In the genomic region with DNA sequence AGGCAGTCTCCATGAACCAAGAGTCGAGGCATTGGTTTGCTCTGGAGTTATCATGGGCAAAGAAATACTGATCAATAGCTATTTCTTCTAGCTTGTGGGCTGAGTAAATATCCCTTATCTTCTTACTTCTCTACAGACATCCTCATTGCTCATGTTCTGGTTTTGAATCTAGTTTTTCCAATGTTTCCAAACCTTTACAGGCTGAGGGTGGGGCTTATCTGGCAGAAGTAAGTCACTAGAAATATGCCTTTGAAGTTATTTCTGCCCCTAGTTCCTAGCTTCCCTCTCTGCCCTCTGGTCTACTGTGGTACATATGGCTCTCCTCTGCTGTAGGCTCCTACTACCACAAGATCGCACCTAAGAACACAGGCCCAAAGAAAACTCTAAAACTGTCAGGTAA, we compare ENCODE assay signal across 22 mouse cellular contexts. TPM values are rescaled to one million over a fixed set of nuclear protein-coding genes. Genes with fewer than 3 reads are reported as not detected.
DNase-seq lines count a peak whose midpoint lies in the region; ATAC-seq and TF ChIP-seq lines count a peak whose summit lies in the region.
"Had no signal": no experiment of that assay in that cellular context is flagged by ENCODE, and none has a peak within 500 bp of the region (broad histone marks: within the 10 kb centered on the region; RNA-seq: fewer than 3 reads in every experiment).

No protein-coding gene starts in this region.

- H3K9ac ChIP-seq in intestine, embryonic 15.5 days: no peak overlapping the region
- no peak overlapping the region for H3K9ac ChIP-seq in intestine, postnatal 0 days (ENCODE audit: low read depth, low read length)
- H3K9ac ChIP-seq in stomach, embryonic 14.5 days (replicated peaks; ENCODE audit: low read depth, low read length): no peak overlapping the region
- H3K9ac ChIP-seq in stomach, postnatal 0 days (ENCODE audit: low read length): no peak overlapping the region
- H3K9ac ChIP-seq in intestine, embryonic 16.5 days (ENCODE audit: low read depth, low read length): no peak overlapping the region
- H3K9ac ChIP-seq in stomach, embryonic 15.5 days: no peak overlapping the region
- H3K9ac ChIP-seq in midbrain, embryonic 16.5 days (ENCODE audit: low read depth, low read length): no peak overlapping the region

- DNase-seq in stomach, postnatal 0 days (ENCODE audit: low spot score): no peak
- no peak for DNase-seq in heart, adult 8-10 months (ENCODE audit: low spot score)
- DNase-seq: adrenal gland, adult 2 months; adrenal gland, adult 8-10 months; adrenal gland, postnatal 10 days; adrenal gland, postnatal 14 days; adrenal gland, postnatal 25 days; adrenal gland, postnatal 36 days; B cell, adult 2 months; cerebellum, adult 11 months; cerebellum, adult 11-12 months had no signal

- 0 out of 2 replicates have a peak, but pooled peaks cover 3% of the 10 kb centered on the region for H3K36me3 ChIP-seq in intestine, embryonic 15.5 days
- peaks cover 23% of the 10 kb centered on the region for H3K36me3 ChIP-seq in intestine, postnatal 0 days (ENCODE audit: control insufficient read depth, insufficient read depth)
- no peaks in the 10 kb centered on the region for H3K36me3 ChIP-seq in stomach, embryonic 14.5 days (ENCODE audit: control insufficient read depth, insufficient read depth, low read length)
- H3K36me3 ChIP-seq in stomach, postnatal 0 days (ENCODE audit: control insufficient read depth, insufficient read depth, low read length): peaks cover 3% of the 10 kb centered on the region
- H3K36me3 ChIP-seq in intestine, embryonic 16.5 days (ENCODE audit: control insufficient read depth, insufficient read depth, low read length): peaks cover 8% of the 10 kb centered on the region; the same call in 1 of the 2 replicates
- no peaks in the 10 kb centered on the region for H3K36me3 ChIP-seq in stomach, embryonic 15.5 days
- H3K36me3 ChIP-seq in midbrain, embryonic 16.5 days (ENCODE audit: control insufficient read depth, insufficient read depth, low read length): no peaks in the 10 kb centered on the region

- 74% methylated on average over 2 of the region's 2 CpGs for WGBS in intestine, embryonic 15.5 days
- 59% methylated on average over 2 of the region's 2 CpGs for WGBS in intestine, postnatal 0 days
- 78% methylated on average over 2 of the region's 2 CpGs for WGBS in stomach, embryonic 14.5 days
- 63% methylated on average over 2 of the region's 2 CpGs for WGBS in stomach, postnatal 0 days
- 68% methylated on average over 2 of the region's 2 CpGs for WGBS in intestine, embryonic 16.5 days
- WGBS in stomach, embryonic 15.5 days: 62% methylated on average over 2 of the region's 2 CpGs
- 83% methylated on average over 2 of the region's 2 CpGs for WGBS in midbrain, embryonic 16.5 days

- TF ChIP-seq CTCF in intestine, postnatal 0 days (IDR thresholded peaks at IDR 0.05; ENCODE audit: low read depth): no peak
- TF ChIP-seq CTCF in stomach, postnatal 0 days (IDR thresholded peaks at IDR 0.05; ENCODE audit: low read depth): no peak

- no peaks in the 10 kb centered on the region for H3K9me3 ChIP-seq in intestine, embryonic 15.5 days
- H3K9me3 ChIP-seq in intestine, postnatal 0 days (ENCODE audit: control insufficient read depth): no peaks in the 10 kb centered on the region
- no peaks in the 10 kb centered on the region; the same call in 1 of the 2 replicates for H3K9me3 ChIP-seq in stomach, embryonic 14.5 days (ENCODE audit: control insufficient read depth, low read depth, low read length)
- no peaks in the 10 kb centered on the region for H3K9me3 ChIP-seq in stomach, postnatal 0 days (ENCODE audit: control insufficient read depth, low read length)
- H3K9me3 ChIP-seq in intestine, embryonic 16.5 days (ENCODE audit: control insufficient read depth, low read length): no peaks in the 10 kb centered on the region
- no peaks in the 10 kb centered on the region for H3K9me3 ChIP-seq in stomach, embryonic 15.5 days
- H3K9me3 ChIP-seq in midbrain, embryonic 16.5 days (replicated peaks; ENCODE audit: control insufficient read depth, low read length, poor library complexity, severe bottlenecking): no peaks in the 10 kb centered on the region
- H3K9me3 ChIP-seq: G1E had no signal

- H3K4me2 ChIP-seq in intestine, embryonic 15.5 days (replicated peaks): no peak overlapping the region
- no peak overlapping the region for H3K4me2 ChIP-seq in intestine, postnatal 0 days (replicated peaks; ENCODE audit: low read depth)
- H3K4me2 ChIP-seq in stomach, embryonic 14.5 days (replicated peaks; ENCODE audit: low read depth, low read length): no peak overlapping the region
- no peak overlapping the region for H3K4me2 ChIP-seq in stomach, postnatal 0 days (replicated peaks; ENCODE audit: low read depth)
- H3K4me2 ChIP-seq in intestine, embryonic 16.5 days (ENCODE audit: low read depth, low read length): no peak overlapping the region
- H3K4me2 ChIP-seq in stomach, embryonic 15.5 days: no peak overlapping the region
- no peak overlapping the region for H3K4me2 ChIP-seq in midbrain, embryonic 16.5 days (ENCODE audit: low read length)

- no peaks in the 10 kb centered on the region for H3K27me3 ChIP-seq in intestine, embryonic 15.5 days (replicated peaks)
- H3K27me3 ChIP-seq in intestine, postnatal 0 days (replicated peaks; ENCODE audit: control insufficient read depth, insufficient read depth, low read length): no peaks in the 10 kb centered on the region
- H3K27me3 ChIP-seq in stomach, embryonic 14.5 days (ENCODE audit: control insufficient read depth, insufficient read depth, low read length): no peaks in the 10 kb centered on the region
- no peaks in the 10 kb centered on the region for H3K27me3 ChIP-seq in stomach, postnatal 0 days (ENCODE audit: control insufficient read depth, insufficient read depth, low read length)
- no peaks in the 10 kb centered on the region for H3K27me3 ChIP-seq in intestine, embryonic 16.5 days (replicated peaks; ENCODE audit: control insufficient read depth, insufficient read depth, low read length)
- H3K27me3 ChIP-seq in stomach, embryonic 15.5 days (replicated peaks): no peaks in the 10 kb centered on the region
- no peaks in the 10 kb centered on the region for H3K27me3 ChIP-seq in midbrain, embryonic 16.5 days (ENCODE audit: control insufficient read depth, insufficient read depth, low read depth, low read length)
- H3K27me3 ChIP-seq: CH12.LX, Patski had no signal

- H3K27ac ChIP-seq in intestine, embryonic 15.5 days: no peak overlapping the region
- H3K27ac ChIP-seq in intestine, postnatal 0 days (ENCODE audit: low read depth, low read length): no peak overlapping the region
- H3K27ac ChIP-seq in stomach, embryonic 14.5 days (ENCODE audit: low read length): no peak overlapping the region
- no peak overlapping the region for H3K27ac ChIP-seq in stomach, postnatal 0 days (replicated peaks)
- no peak overlapping the region for H3K27ac ChIP-seq in intestine, embryonic 16.5 days (ENCODE audit: low read length)
- H3K27ac ChIP-seq in stomach, embryonic 15.5 days: no peak overlapping the region
- no peak overlapping the region for H3K27ac ChIP-seq in midbrain, embryonic 16.5 days (ENCODE audit: low read length)

- H3K4me3 ChIP-seq in intestine, embryonic 15.5 days (replicated peaks): no peak overlapping the region
- H3K4me3 ChIP-seq in intestine, postnatal 0 days (ENCODE audit: low read depth, low read length): no peak overlapping the region
- H3K4me3 ChIP-seq in stomach, embryonic 14.5 days (ENCODE audit: low read depth, low read length): no peak overlapping the region
- H3K4me3 ChIP-seq in stomach, postnatal 0 days (ENCODE audit: low read depth, low read length): no peak overlapping the region
- no peak overlapping the region for H3K4me3 ChIP-seq in intestine, embryonic 16.5 days (ENCODE audit: low read length)
- H3K4me3 ChIP-seq in stomach, embryonic 15.5 days (replicated peaks): no peak overlapping the region
- no peak overlapping the region for H3K4me3 ChIP-seq in midbrain, embryonic 16.5 days (ENCODE audit: low read depth, low read length)

- no peak for TF ChIP-seq EP300 in stomach, postnatal 0 days (optimal IDR thresholded peaks at IDR 0.05)

- no peaks in the 10 kb centered on the region for H3K4me1 ChIP-seq in intestine, embryonic 15.5 days (replicated peaks)
- H3K4me1 ChIP-seq in intestine, postnatal 0 days (replicated peaks; ENCODE audit: control insufficient read depth, insufficient read depth, low read length): no peaks in the 10 kb centered on the region
- no peaks in the 10 kb centered on the region for H3K4me1 ChIP-seq in stomach, embryonic 14.5 days (ENCODE audit: control insufficient read depth, insufficient read depth, low read length)
- H3K4me1 ChIP-seq in stomach, postnatal 0 days (replicated peaks; ENCODE audit: control insufficient read depth, insufficient read depth): no peaks in the 10 kb centered on the region
- no peaks in the 10 kb centered on the region for H3K4me1 ChIP-seq in intestine, embryonic 16.5 days (ENCODE audit: control insufficient read depth, insufficient read depth, low read length)
- no peaks in the 10 kb centered on the region for H3K4me1 ChIP-seq in stomach, embryonic 15.5 days
- H3K4me1 ChIP-seq in midbrain, embryonic 16.5 days (ENCODE audit: control insufficient read depth, insufficient read depth, low read length): no peaks in the 10 kb centered on the region

- ATAC-seq in intestine, embryonic 15.5 days: peak; percentile 42
- no peak for ATAC-seq in intestine, postnatal 0 days
- peak; percentile 67; the same call in 1 of the 2 replicates for ATAC-seq in stomach, embryonic 14.5 days (ENCODE audit: insufficient number of reproducible peaks, insufficient read depth, low FRiP score, low read depth)
- ATAC-seq in stomach, postnatal 0 days (ENCODE audit: low FRiP score, low TSS enrichment): no peak
- peak; percentile 44 for ATAC-seq in intestine, embryonic 16.5 days
- ATAC-seq in stomach, embryonic 15.5 days (ENCODE audit: insufficient read depth, low FRiP score, low read depth): peak; percentile 52
- no peak for ATAC-seq in midbrain, embryonic 16.5 days
- ATAC-seq: activated CD4-positive, CD25-positive, alpha-beta regulatory T cell, adult 4 months; CD4-positive, CD25-positive, alpha-beta regulatory T cell, adult 4 months; Patski had no signal

RNA-seq across cellular contexts. Expression of gene Samd9l, which starts 20.2 kb away (rescaled TPM):
- 7.1 and 9.4 TPM in 2 replicates for polyA plus RNA-seq in intestine, embryonic 15.5 days (2015; fragmentation: Nextera tagmentation; extraction: Ambion mirVana)
- polyA plus RNA-seq in intestine, postnatal 0 days (2015; fragmentation: Nextera tagmentation; extraction: Ambion mirVana): 26.1 and 28.2 TPM in 2 replicates
- polyA plus RNA-seq in stomach, embryonic 14.5 days (2014; fragmentation: Nextera tagmentation; extraction: Ambion mirVana): 14.5 and 14.6 TPM in 2 replicates
- polyA plus RNA-seq in stomach, postnatal 0 days (2015; fragmentation: Nextera tagmentation; extraction: Ambion mirVana): 8.4 and 8.6 TPM in 2 replicates
- polyA plus RNA-seq in intestine, embryonic 16.5 days (2015; fragmentation: Nextera tagmentation; extraction: Ambion mirVana): 8.8 and 11.1 TPM in 2 replicates
- 10.2 and 11.5 TPM in 2 replicates for polyA plus RNA-seq in stomach, embryonic 15.5 days (2015; fragmentation: Nextera tagmentation; extraction: Ambion mirVana)
- polyA plus RNA-seq in midbrain, embryonic 16.5 days (2015; fragmentation: Nextera tagmentation; extraction: Ambion mirVana): 1.3 and 1.5 TPM in 2 replicates
- total RNA-seq in heart, adult 8-10 months (2022): 1 to 10 TPM; 5.7 to 9.1 (median 7.9) TPM

Comparison
In these comparisons a context has a peak if more than half of its experiments do, and no peak if none do; other contexts are left out.
1. ATAC-seq: peak in intestine, embryonic 15.5 days (single experiment), stomach, embryonic 14.5 days (single experiment), intestine, embryonic 16.5 days (single experiment) and stomach, embryonic 15.5 days (single experiment); none in intestine, postnatal 0 days (single experiment), stomach, postnatal 0 days (single experiment) and midbrain, embryonic 16.5 days (single experiment).